Mouse (Mus musculus) embryonic facial prominence, embryonic 13.5 days (tissue): Measurements from ENCODE around the gene Agr2. TPM values are rescaled to one million over a fixed set of nuclear protein-coding genes. Genes with fewer than 3 reads are reported as not detected.
A peak's percentile ranks its signal among the peaks of the same experiment; 100 is the strongest.

Source experiments
- ATAC-seq: fragments of 200-750 bp; cut with Nextera tagmentation; 2 replicates; pipeline ENCODE4 v1.8.0; 2017; ENCODE audit warnings: low read depth; ENCODE audit not compliant: insufficient number of reproducible peaks, insufficient read depth, low FRiP score, low TSS enrichment
- H3K27ac ChIP-seq: fragments of 300-500 bp; sonication (generic); 2 replicates; pipeline ENCODE4 v1.5.1; 2015; ENCODE audit warnings: moderate library complexity, mild to moderate bottlenecking, inconsistent platforms
- H3K27me3 ChIP-seq: fragments of 300-500 bp; sonication (generic); 2 replicates; pipeline ENCODE4 v1.6.1; 2015; ENCODE audit warnings: mild to moderate bottlenecking, inconsistent platforms
- H3K36me3 ChIP-seq: fragments of 300-500 bp; sonication (generic); 2 replicates; pipeline ENCODE4 v1.6.1; 2015; ENCODE audit warnings: mild to moderate bottlenecking, inconsistent platforms
- H3K4me1 ChIP-seq: fragments of 300-500 bp; sonication (generic); 2 replicates; pipeline ENCODE4 v1.6.1; 2015; ENCODE audit warnings: inconsistent platforms
- H3K4me2 ChIP-seq: fragments of 300-500 bp; sonication (generic); 2 replicates; pipeline ENCODE4 v1.6.1; 2015; ENCODE audit warnings: moderate library complexity, mild to moderate bottlenecking, inconsistent platforms
- H3K4me3 ChIP-seq: fragments of 300-500 bp; sonication (generic); 2 replicates; pipeline ENCODE4 v1.5.1; 2015; ENCODE audit warnings: mild to moderate bottlenecking, inconsistent platforms
- H3K9ac ChIP-seq: fragments of 300-500 bp; sonication (generic); 2 replicates; pipeline ENCODE4 v1.6.1; 2015; ENCODE audit warnings: mild to moderate bottlenecking, inconsistent platforms
- H3K9me3 ChIP-seq: fragments of 300-500 bp; sonication (generic); 2 replicates; pipeline ENCODE4 v1.6.1; 2016; ENCODE audit warnings: inconsistent platforms
- WGBS: fragments of 180-500 bp; shearing (Covaris S2); methylation state at CpG from one replicate; pipeline ENCODE4 v1.1.7; 2015; ENCODE audit warnings: mixed read lengths; 5-methylcytosine and 5-hydroxymethylcytosine counted together
- polyA plus RNA-seq: library from polyadenylated mRNA; unstranded; fragments of >200 nt; fragmentation: Nextera tagmentation; extraction: Ambion mirVana; gene quantifications from 2 replicates; pipeline ENCODE4 v1.2.1, GENCODE M21; 2015

The Agr2 gene
- polyA plus RNA-seq = 0.55 and 1.7 TPM in 2 replicates

DNA sequence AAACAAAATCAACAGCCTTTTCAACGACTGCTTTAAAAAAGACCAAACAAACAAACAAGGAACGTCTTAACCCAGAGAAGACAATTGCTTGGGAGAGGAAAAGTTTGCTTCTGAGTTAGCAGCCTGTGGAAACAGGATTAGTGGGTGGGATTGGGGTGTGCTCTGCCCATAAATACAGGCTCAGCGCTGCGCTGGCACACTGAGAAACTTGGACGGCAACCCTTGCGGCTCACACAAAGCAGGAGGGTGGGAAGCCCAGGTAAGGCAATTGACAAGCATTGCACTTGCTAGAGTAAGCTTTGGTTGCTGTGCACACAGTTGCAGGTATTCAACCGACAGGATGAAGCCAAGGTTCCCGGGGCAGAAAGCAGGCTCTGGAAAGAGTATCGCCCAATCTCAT lies at the start of gene Agr2:
Gene Agr2 (plus strand): TSS at position 197 of the 400 bp plus-strand sequence.
- ATAC-seq = no peak

DNA sequence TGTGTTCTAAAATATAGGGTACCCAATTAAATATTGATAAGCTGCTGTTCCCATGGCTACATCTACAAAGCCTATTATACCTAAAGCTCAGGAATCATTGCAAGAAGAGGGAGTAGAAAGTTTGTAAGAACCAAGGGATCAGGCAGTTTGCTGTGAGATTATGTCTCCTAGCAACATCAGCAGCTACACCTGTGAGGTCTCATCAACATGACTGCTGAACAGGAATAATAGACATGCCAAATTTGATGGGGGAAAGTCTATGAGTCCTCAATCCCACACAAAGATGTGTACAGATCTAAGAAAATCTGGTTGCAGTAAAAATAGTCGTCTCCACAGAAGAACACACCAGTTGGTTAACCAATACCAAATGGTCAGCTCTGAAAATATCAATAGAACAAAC lies 41.0 kb upstream of the Agr2 start:
- no peaks in the 10 kb centered on the region for H3K4me1 ChIP-seq
- no peaks in the 10 kb centered on the region for H3K36me3 ChIP-seq
- H3K4me2 ChIP-seq = no peak overlapping the region
- no peak overlapping the region for H3K4me3 ChIP-seq
- H3K27me3 ChIP-seq = no peaks in the 10 kb centered on the region
- 44% methylated on average over 1 of the region's 1 CpGs for WGBS
- H3K9me3 ChIP-seq = no peaks in the 10 kb centered on the region
- ATAC-seq = no peak
- no peak overlapping the region for H3K27ac ChIP-seq
- H3K9ac ChIP-seq = no peak overlapping the region

More for the DNA sequence above, at the start of gene Agr2:
- Histone ChIP-seq H3K27ac (no peak within 1 kb of the TSS), H3K4me1 (peaks cover 5% of the 10 kb centered on the region; the same call in 1 of the 2 replicates), H3K4me3 (no peak within 1 kb of the TSS), H3K27me3 (no peaks in the 10 kb centered on the region), H3K9ac (no peak within 1 kb of the TSS), H3K36me3 (no peaks in the 10 kb centered on the region), H3K4me2 (peak within 1 kb of the TSS; percentile 20; the same call in 1 of the 2 replicates), H3K9me3 (no peaks in the 10 kb centered on the region)
- 57% methylated on average over 9 of the region's 9 CpGs for WGBS

DNA sequence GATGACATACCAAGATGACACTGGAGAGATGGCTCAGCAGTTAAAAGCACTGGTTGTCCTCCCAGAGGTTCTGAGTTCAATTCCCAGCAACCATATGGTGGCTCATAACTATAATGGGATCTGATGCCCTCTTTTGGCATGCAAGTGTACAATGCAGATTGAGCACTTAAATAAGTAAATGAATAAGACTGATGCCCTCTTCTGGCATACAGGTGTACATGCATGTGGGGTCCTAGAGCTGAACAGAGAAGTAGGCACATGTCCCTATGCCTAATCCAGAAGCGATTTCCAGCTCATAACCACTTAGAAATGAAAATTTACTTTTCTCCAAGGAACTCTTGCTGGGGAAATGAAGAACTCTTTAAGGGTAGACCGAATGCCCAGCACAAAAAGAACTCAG lies 35.5 kb upstream of the Agr2 start:
- no peak for ATAC-seq
- Histone ChIP-seq H3K9ac (no peak overlapping the region), H3K4me3 (no peak overlapping the region), H3K27me3 (no peaks in the 10 kb centered on the region), H3K4me2 (no peak overlapping the region), H3K4me1 (no peaks in the 10 kb centered on the region), H3K36me3 (no peaks in the 10 kb centered on the region), H3K9me3 (no peaks in the 10 kb centered on the region), H3K27ac (no peak overlapping the region)
- WGBS = 80% methylated on average over 2 of the region's 2 CpGs

GRCm38 (mm10) chr12:35966098-35966767 lies 26.5 kb upstream of the Agr2 start:
- no peak overlapping the region for H3K4me3 ChIP-seq
- no peak overlapping the region for H3K4me2 ChIP-seq
- 50% methylated on average over 7 of the region's 7 CpGs for WGBS

DNA sequence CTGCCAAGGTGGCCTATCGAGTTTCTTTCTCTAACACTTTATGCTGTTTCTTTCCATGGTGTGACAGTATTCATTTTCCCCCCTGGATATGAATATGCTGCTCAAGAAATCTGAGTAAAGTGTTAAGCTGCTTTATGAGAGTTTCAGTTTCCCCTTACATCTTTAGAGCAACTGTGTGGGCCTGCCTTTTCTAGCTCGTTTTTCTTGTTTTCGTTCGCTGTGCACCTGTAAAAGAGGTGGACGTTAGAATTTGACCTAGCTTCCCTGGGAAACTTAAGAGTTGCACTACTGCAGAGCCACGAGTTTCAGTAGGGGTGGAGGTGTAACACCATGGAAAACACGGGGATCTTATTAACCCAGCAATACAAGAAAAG lies 26.0 kb upstream of the Agr2 start:
- Histone ChIP-seq H3K4me1 (no peaks in the 10 kb centered on the region), H3K4me2 (no peak overlapping the region), H3K9me3 (no peaks in the 10 kb centered on the region), H3K27ac (no peak overlapping the region), H3K36me3 (no peaks in the 10 kb centered on the region), H3K9ac (no peak overlapping the region), H3K27me3 (no peaks in the 10 kb centered on the region), H3K4me3 (no peak overlapping the region)
- ATAC-seq = no peak
- 57% methylated on average over 7 of the region's 7 CpGs for WGBS

More at GRCm38 (mm10) chr12:35966098-35966767, 26.5 kb upstream of the Agr2 start:
- no peak for ATAC-seq
- H3K4me1 ChIP-seq = no peaks in the 10 kb centered on the region
- no peak overlapping the region for H3K27ac ChIP-seq
- no peaks in the 10 kb centered on the region for H3K36me3 ChIP-seq
- H3K27me3 ChIP-seq = no peaks in the 10 kb centered on the region
- no peaks in the 10 kb centered on the region for H3K9me3 ChIP-seq
- H3K9ac ChIP-seq = no peak overlapping the region

DNA sequence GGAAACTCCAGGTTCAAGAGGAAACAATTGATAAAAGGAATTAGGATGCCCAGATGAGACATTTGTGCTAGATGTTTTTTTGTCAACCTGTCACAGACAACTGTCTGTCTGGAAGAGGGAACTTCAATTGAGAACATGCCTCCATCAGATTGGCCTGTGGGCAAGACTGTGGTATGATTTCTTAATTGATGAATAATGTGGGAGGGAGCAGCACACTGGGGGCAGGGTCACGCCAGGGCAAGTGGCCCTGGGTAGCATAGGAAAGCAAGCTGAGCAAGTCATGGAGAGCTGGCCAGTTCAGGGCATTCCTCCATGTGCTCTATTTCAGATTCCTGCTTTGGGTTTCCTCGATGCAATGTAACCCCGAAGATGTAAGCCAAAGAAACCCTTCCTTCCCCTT lies 16.8 kb upstream of the Agr2 start:
- H3K9me3 ChIP-seq = no peaks in the 10 kb centered on the region
- no peak overlapping the region for H3K27ac ChIP-seq
- no peak overlapping the region for H3K4me2 ChIP-seq
- no peak overlapping the region for H3K9ac ChIP-seq
- ATAC-seq = no peak
- no peaks in the 10 kb centered on the region for H3K4me1 ChIP-seq
- H3K36me3 ChIP-seq = no peaks in the 10 kb centered on the region
- no peaks in the 10 kb centered on the region for H3K27me3 ChIP-seq
- H3K4me3 ChIP-seq = no peak overlapping the region
- 72% methylated on average over 3 of the region's 3 CpGs for WGBS

DNA sequence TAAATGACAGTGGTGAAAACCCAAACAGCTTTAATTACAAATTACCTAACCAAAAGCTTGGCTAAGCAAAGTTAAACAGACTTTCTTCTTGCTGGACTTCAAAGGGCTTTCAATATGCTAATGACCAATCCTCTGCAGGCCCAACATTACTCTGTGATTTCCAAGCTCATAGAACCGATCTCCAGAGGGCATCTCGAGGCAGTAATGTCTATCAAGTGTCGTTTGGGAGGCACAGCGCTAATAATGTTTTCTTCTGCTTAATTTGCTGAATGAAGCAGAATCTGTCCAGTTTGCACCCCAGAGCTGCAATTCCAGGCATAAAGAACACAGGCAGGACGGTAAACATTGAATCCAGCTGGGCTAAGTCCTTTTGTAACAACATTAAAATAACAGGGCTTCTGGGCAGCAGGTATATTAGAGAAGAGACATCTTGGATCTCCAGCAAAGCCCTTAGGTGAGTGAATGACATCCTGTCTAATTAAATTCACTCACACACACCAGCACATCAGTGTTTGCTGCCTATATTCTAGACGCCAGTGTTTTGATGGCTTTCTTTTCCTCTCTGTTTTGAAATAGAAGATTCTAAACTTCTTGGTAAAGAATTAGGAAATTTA lies 15.0 kb upstream of the Agr2 start:
- H3K9ac ChIP-seq = no peak overlapping the region
- no peak overlapping the region for H3K4me2 ChIP-seq
- no peak overlapping the region for H3K4me3 ChIP-seq
- no peaks in the 10 kb centered on the region for H3K9me3 ChIP-seq
- H3K36me3 ChIP-seq = no peaks in the 10 kb centered on the region
- H3K27me3 ChIP-seq = no peaks in the 10 kb centered on the region
- 36% methylated on average over 6 of the region's 6 CpGs for WGBS
- no peak overlapping the region for H3K27ac ChIP-seq
- ATAC-seq = no peak
- peaks cover 5% of the 10 kb centered on the region; the same call in 1 of the 2 replicates for H3K4me1 ChIP-seq

- H3K27ac ChIP-seq = no peak overlapping the region
- no peak overlapping the region for H3K4me2 ChIP-seq
- peaks cover 5% of the 10 kb centered on the region; the same call in 1 of the 2 replicates for H3K4me1 ChIP-seq
- H3K4me3 ChIP-seq = no peak overlapping the region
- no peaks in the 10 kb centered on the region for H3K9me3 ChIP-seq
- whole genome bisulfite sequencing = 79% methylated on average over 5 of the region's 5 CpGs
- no peaks in the 10 kb centered on the region for H3K36me3 ChIP-seq
- no peak overlapping the region for H3K9ac ChIP-seq
- H3K27me3 ChIP-seq = no peaks in the 10 kb centered on the region
- ATAC-seq = no peak
Observed at GRCm38 (mm10) chr12:35979625-35980024, 13.1 kb upstream of the Agr2 start.

DNA sequence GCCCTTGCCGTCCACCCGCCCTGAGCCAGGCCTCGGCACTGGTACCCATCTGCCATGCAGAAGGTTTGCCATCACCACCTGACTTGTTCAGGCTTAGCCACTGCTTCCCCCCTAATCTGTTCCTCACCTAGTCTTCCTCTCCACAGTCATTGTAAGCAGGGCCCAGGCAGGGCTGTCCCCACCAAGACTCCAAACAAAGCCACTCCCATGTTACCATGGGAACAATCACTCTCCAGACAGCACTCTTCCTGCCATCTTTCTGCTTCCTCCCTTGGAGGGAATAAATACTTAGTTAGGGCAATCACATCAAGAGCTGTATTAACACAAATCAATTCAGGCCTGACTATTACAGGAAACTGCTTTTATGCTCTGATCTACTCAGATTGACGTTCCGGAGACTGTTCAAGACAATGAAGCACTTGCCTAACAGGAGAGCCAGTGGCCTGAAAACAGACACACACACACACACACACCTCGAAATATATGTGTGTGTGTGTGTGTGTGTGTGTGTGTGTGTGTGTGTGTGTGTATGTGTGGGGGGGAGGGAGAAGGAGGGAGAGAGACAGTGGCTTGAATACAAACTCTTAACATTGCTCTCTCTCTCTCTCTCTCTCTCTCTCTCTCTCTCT lies 10.9 kb upstream of the Agr2 start:
- Histone ChIP-seq H3K4me3 (no peak overlapping the region), H3K36me3 (no peaks in the 10 kb centered on the region), H3K9ac (no peak overlapping the region), H3K4me2 (no peak overlapping the region), H3K27ac (no peak overlapping the region), H3K9me3 (no peaks in the 10 kb centered on the region), H3K27me3 (no peaks in the 10 kb centered on the region), H3K4me1 (peaks cover 5% of the 10 kb centered on the region; the same call in 1 of the 2 replicates)
- 54% methylated on average over 6 of the region's 6 CpGs for WGBS
- ATAC-seq = no peak

- Histone ChIP-seq H3K4me3 (no peak overlapping the region), H3K27ac (no peak overlapping the region), H3K27me3 (no peaks in the 10 kb centered on the region), H3K9me3 (no peaks in the 10 kb centered on the region), H3K4me1 (peaks cover 5% of the 10 kb centered on the region; the same call in 1 of the 2 replicates), H3K4me2 (no peak overlapping the region), H3K36me3 (no peaks in the 10 kb centered on the region), H3K9ac (no peak overlapping the region)
- ATAC-seq = no peak
- 90% methylated on average over 9 of the region's 9 CpGs for WGBS
Observed at GRCm38 (mm10) chr12:35983472-35983871, 9.2 kb upstream of the Agr2 start.

DNA sequence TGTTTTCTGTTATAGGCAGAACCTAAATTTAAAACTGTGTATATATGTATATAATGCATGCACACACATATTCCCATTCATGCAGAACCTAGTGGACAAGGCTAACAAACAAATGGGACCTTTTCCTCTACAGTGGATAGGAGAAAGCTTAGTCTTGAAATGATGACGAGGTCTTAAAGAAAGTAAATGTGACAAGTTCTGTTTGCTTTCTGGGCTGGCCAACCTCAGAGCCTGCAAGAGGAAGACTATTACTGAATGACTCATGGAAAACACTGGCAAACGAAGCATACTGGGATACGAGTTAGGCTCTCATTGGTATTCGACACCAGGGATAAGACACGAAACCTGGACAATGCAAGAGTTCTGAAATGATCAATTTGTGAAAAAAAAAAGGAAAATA lies 8.0 kb upstream of the Agr2 start:
- no peak for ATAC-seq
- Histone ChIP-seq H3K4me3 (no peak overlapping the region), H3K4me2 (no peak overlapping the region), H3K4me1 (peaks cover 5% of the 10 kb centered on the region; the same call in 1 of the 2 replicates), H3K9ac (no peak overlapping the region), H3K27me3 (no peaks in the 10 kb centered on the region), H3K27ac (no peak overlapping the region), H3K36me3 (no peaks in the 10 kb centered on the region), H3K9me3 (no peaks in the 10 kb centered on the region)
- 94% methylated on average over 5 of the region's 5 CpGs for WGBS

DNA sequence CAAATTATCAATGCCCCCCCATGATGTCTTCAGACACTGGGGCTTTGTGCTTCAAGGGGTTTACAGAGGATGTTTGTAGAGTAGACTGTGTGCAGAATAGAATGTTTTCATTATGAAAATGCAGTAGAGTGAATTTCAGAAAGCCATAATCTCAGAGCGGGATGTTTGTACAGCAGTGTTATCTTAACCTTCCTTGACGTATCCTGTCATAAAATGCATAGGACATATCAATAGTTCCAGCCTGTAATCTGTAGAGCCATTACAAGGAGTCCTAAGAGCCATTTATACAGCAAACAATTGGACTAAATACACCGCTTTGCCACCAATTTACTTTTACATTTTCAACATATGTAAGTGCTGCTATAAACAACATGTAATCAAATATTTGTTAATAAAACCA lies 876 bp downstream of the Agr2 start:
- H3K9ac ChIP-seq = no peak overlapping the region
- ATAC-seq = no peak

More for the DNA sequence above, 876 bp downstream of the Agr2 start:
- H3K27ac ChIP-seq = no peak overlapping the region
- no peaks in the 10 kb centered on the region for H3K36me3 ChIP-seq
- H3K27me3 ChIP-seq = no peaks in the 10 kb centered on the region
- H3K4me3 ChIP-seq = no peak overlapping the region
- H3K4me1 ChIP-seq = peaks cover 5% of the 10 kb centered on the region; the same call in 1 of the 2 replicates
- 79% methylated on average over 3 of the region's 3 CpGs for WGBS
- no peaks in the 10 kb centered on the region for H3K9me3 ChIP-seq
- H3K4me2 ChIP-seq = no peak overlapping the region
